Mouse (Mus musculus) heart, embryonic 16.5 days (tissue): ENCODE results near the gene Otop2. TPM values are rescaled to one million over a fixed set of nuclear protein-coding genes. Genes with fewer than 3 reads are reported as not detected.
A peak's percentile ranks its signal among the peaks of the same experiment; 100 is the strongest.

Experiments
- ATAC-seq: fragments of 200-750 bp; cut with Nextera tagmentation; replicated peaks from 2 replicates; pipeline ENCODE4 v1.8.0; 2017; ENCODE audit warnings: moderate number of reproducible peaks; ENCODE audit not compliant: insufficient read depth, low FRiP score; ENCODE audit errors: extremely low read depth
- H3K27ac ChIP-seq: fragments of 300-500 bp; sonication (generic); 2 replicates; pipeline ENCODE4 v1.5.1; 2014; ENCODE audit warnings: mild to moderate bottlenecking, low read length, control low read depth, moderate library complexity
- H3K27me3 ChIP-seq: fragments of 300-500 bp; sonication (generic); 2 replicates; pipeline ENCODE4 v1.6.1; 2014; ENCODE audit warnings: low read length, mixed read lengths; ENCODE audit not compliant: control insufficient read depth, insufficient read depth
- H3K36me3 ChIP-seq: fragments of 300-500 bp; sonication (generic); 2 replicates; pipeline ENCODE4 v1.6.1; 2014; ENCODE audit not compliant: control insufficient read depth, insufficient read depth
- H3K4me1 ChIP-seq: fragments of 300-500 bp; sonication (generic); 2 replicates; pipeline ENCODE4 v1.6.1; 2014; ENCODE audit warnings: low read length, mixed read lengths; ENCODE audit not compliant: control insufficient read depth, insufficient read depth
- H3K4me2 ChIP-seq: fragments of 300-500 bp; sonication (generic); 2 replicates; pipeline ENCODE4 v1.6.1; 2014; ENCODE audit warnings: low read depth, mild to moderate bottlenecking, control low read depth, low read length
- H3K4me3 ChIP-seq: fragments of 300-500 bp; sonication (generic); 2 replicates; pipeline ENCODE4 v1.5.1; 2014; ENCODE audit warnings: mild to moderate bottlenecking, control low read depth, low read length
- H3K9ac ChIP-seq: fragments of 300-500 bp; sonication (generic); 2 replicates; pipeline ENCODE4 v1.6.1; 2014; ENCODE audit warnings: low read length, control low read depth
- H3K9me3 ChIP-seq: fragments of 300-500 bp; sonication (generic); replicated peaks from 2 replicates; pipeline ENCODE4 v1.6.1; 2016; ENCODE audit warnings: low read length; ENCODE audit not compliant: control insufficient read depth
- WGBS: fragments of 180-500 bp; shearing (Covaris S2); extraction: QIAGEN DNeasy Blood & Tissue Kit; methylation state at CpG from one replicate; pipeline ENCODE4 v1.1.7; 2014; 5-methylcytosine and 5-hydroxymethylcytosine counted together
- polyA plus RNA-seq: library from polyadenylated mRNA; unstranded; fragments of >200 nt; fragmentation: Nextera tagmentation; extraction: Ambion mirVana; gene quantifications from 2 replicates; pipeline ENCODE4 v1.2.1, GENCODE M21; 2015

Otop2 gene
- polyA plus RNA-seq, 1 experiment from 2014 or later = not detected

DNA sequence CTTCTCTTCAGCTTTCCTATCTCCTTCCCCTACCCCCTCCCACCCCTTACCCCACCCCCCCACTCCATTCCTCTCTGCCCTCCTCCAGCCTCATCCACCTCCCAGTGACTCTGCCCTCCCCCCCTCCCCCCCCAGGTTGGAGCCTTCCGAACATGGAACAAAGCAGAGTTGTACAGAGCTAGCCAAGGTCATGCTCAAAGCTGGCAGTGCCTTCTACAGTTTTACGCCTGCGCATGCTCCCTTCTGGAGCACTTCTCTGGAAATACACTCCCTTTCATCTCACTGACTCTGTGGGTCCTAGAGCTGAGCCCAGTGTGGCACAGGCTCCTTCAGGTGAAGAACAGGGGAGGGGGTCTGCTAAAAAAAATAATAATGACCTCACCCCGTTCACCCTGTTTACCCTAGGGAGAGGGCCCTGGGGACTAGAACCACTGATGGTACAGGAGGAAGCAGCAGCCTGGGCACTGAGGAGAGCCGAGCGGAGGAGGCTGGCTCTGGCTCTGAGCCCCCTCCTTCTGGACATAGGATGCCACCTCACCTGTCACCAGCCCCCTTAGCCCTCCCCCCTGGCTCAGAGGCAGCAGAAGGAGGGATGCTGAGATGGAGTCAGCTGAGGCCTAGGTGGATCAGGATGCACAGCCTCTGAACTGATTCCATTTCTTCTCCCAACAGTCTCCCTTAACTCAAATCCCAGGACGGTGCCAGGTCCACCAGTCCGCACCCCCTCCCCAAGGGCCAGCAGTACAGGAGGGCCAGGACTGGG is 24.1 kb upstream of the Otop2 start:
- Histone ChIP-seq H3K4me3 (no peak overlapping the region), H3K27ac (no peak overlapping the region), H3K9ac (no peak overlapping the region), H3K4me2 (no peak overlapping the region), H3K9me3 (no peaks in the 10 kb centered on the region), H3K4me1 (peaks cover 2% of the 10 kb centered on the region; the same call in 1 of the 2 replicates), H3K27me3 (no peaks in the 10 kb centered on the region), H3K36me3 (no peaks in the 10 kb centered on the region)
- no peak for ATAC-seq
- WGBS = 72% methylated on average over 8 of the region's 8 CpGs

DNA sequence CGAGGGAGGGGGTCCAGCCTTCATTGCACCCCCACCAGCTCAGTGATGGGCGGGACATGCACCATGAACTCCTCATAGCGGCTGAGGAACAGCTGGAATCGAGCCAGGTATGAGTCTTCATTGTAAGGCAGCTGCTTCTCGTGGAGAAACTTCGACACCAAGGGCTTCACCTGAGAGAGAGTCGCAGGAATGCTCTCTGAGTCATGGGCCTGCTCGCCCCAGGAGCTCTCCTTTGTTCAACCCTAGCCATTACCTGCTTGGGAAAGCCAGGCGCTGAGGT is 23.5 kb upstream of the Otop2 start:
- no peaks in the 10 kb centered on the region for H3K27me3 ChIP-seq
- ATAC-seq = no peak
- H3K4me2 ChIP-seq = no peak overlapping the region
- WGBS = 71% methylated on average over 9 of the region's 9 CpGs
- no peak overlapping the region for H3K9ac ChIP-seq
- no peaks in the 10 kb centered on the region for H3K4me1 ChIP-seq
- no peak overlapping the region for H3K27ac ChIP-seq
- no peaks in the 10 kb centered on the region for H3K36me3 ChIP-seq
- H3K9me3 ChIP-seq = no peaks in the 10 kb centered on the region
- no peak overlapping the region for H3K4me3 ChIP-seq

DNA sequence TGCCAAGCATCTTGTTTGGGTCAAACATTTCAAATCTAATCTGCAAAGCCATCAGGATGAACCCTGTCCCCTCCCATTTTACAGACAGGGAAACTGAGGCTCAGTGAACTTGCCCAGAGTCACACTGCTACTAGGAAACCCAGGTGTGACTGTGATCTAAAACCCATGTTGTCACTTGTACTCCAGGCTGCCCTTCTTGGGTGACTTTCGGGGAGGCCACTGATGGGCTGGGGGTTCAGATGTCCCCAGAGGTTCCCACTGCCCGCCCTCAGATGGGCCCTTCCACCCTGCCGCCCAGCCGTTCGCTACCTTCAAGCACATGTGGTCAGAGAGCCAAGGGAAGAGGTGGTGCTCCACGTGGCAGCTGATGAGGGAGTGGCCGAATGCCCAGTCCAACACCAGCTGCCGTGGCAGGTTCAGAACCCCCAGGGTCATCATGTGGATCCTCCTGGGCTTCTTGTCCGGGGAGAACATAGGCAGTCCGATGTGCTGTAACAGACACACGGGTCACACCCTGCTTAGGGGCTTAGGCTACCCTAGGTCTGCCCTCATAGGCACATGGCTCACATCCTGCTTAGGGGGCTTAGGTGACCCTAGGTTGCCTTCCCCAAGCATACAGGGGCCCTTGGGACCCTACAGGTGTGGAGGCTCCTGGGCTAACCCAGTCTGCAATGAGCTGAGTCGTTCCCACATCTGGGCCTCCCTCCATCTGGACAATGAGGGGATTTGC is 22.9 kb upstream of the Otop2 start:
- Histone ChIP-seq H3K4me2 (no peak overlapping the region), H3K4me3 (no peak overlapping the region), H3K27ac (no peak overlapping the region), H3K9ac (no peak overlapping the region), H3K4me1 (no peaks in the 10 kb centered on the region), H3K36me3 (no peaks in the 10 kb centered on the region), H3K27me3 (no peaks in the 10 kb centered on the region), H3K9me3 (no peaks in the 10 kb centered on the region)
- ATAC-seq = no peak
- WGBS = 78% methylated on average over 12 of the region's 12 CpGs

DNA sequence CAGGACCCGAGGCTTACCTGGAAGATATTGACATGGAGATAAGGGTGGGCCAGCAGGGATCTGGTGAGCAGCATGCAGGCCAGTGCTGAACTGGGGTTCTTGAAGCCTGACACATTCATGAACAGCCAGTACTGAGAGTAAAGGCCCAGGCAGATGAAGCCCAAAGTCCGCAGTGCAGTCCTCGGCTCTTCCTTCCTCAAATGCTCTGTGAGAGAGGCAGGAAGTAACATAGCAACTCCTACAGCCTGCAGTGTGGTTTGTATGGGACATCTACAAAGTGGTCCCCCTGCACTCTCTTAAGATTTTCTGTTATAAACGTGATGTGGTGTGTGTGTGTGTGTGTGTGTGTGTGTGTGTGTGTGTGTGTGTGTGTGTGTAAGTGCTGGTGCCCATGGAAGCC is 21.7 kb upstream of the Otop2 start:
- ATAC-seq = no peak
- Histone ChIP-seq H3K27ac (no peak overlapping the region), H3K9me3 (no peaks in the 10 kb centered on the region), H3K4me2 (no peak overlapping the region), H3K36me3 (no peaks in the 10 kb centered on the region), H3K4me3 (no peak overlapping the region), H3K9ac (no peak overlapping the region), H3K27me3 (no peaks in the 10 kb centered on the region), H3K4me1 (no peaks in the 10 kb centered on the region)
- 45% methylated on average over 4 of the region's 4 CpGs for WGBS

DNA sequence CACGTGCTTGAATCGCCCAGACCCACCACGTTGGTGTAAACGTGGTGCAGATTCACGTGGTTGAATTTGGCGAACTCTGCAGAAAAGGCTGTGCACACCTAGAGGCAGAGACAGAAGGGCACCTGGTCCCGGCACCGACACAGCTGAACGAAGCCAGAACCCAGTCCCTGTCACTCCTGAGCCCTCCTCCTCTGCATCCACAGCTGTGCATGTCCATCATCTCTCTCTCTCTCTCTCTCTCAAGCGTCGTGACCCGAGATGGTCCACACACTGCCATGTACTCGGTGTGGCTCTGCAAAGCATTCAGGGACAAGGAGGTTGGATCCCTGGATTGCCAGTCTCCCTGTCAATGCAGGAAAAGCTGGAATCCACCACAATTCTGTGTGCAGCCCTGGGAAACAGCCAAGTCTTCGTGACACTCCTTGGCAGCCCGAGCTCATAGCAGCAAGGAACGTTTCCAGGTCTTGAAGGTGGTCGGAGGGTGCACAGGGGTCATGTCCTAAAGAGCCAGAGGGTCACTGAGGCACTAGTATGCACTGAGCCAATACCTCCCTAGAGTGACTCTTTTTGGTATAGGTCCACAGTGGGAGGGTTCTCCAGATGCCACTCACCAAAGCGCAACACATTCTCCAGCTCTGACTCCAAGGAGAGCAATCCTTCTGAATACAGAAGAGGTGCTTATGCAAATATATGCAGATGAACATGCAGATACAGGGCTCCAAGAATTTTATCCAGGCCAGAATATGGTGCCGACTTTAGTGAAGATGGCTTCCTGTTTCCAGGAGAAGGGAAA is 20.6 kb upstream of the Otop2 start:
- Histone ChIP-seq H3K27ac (no peak overlapping the region), H3K27me3 (no peaks in the 10 kb centered on the region), H3K4me2 (no peak overlapping the region), H3K9ac (no peak overlapping the region), H3K4me3 (no peak overlapping the region), H3K36me3 (no peaks in the 10 kb centered on the region), H3K4me1 (0 out of 2 replicates have a peak, but pooled peaks cover 2% of the 10 kb centered on the region), H3K9me3 (no peaks in the 10 kb centered on the region)
- no peak for ATAC-seq
- 66% methylated on average over 19 of the region's 19 CpGs for WGBS

DNA sequence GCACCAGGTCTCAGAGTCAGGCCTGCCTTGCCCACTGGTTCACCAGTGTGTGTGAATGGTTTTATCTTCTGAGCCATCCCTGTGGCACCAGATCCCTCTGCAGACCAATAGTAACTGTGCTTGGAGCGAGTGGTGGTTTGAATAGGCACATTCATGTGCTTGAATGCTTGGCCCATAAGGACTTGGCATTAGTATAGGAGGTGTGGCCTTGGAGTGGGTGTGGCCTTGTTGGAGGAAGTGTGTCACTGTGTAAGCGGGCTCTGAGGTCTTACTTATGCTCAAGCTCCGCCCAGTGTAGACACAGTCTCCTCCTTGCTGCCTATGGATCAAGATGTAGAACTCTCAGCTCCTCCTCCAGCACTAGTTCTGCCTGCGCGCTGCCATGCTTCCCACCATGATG is 19.6 kb upstream of the Otop2 start:
- no peak overlapping the region for H3K27ac ChIP-seq
- H3K9ac ChIP-seq = no peak overlapping the region
- no peaks in the 10 kb centered on the region for H3K9me3 ChIP-seq
- WGBS = 78% methylated on average over 5 of the region's 5 CpGs
- ATAC-seq = no peak
- no peaks in the 10 kb centered on the region for H3K27me3 ChIP-seq
- H3K4me2 ChIP-seq = no peak overlapping the region
- no peaks in the 10 kb centered on the region for H3K36me3 ChIP-seq
- H3K4me1 ChIP-seq = 0 out of 2 replicates have a peak, but pooled peaks cover 3% of the 10 kb centered on the region
- H3K4me3 ChIP-seq = no peak overlapping the region

DNA sequence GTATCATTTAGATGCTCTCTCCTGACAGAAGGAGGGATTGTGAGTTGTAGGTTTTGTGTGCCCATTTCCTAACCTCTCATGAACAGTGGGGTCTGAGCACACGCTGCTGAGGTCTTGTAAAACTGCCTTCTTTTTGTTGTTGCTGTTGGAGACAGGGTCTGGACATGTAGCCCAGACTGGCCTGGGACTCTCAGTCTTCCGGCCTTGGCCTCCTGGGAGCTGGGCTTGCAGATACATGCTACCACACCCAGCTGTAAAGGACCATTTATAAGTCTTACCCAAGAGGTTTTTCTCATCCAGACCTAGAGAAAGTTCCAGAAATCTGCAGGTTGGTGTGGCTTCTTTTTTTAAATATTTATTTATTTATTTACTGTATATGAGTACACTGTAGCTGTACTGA is 18.7 kb upstream of the Otop2 start:
- Histone ChIP-seq H3K27ac (no peak overlapping the region), H3K36me3 (no peaks in the 10 kb centered on the region), H3K9me3 (no peaks in the 10 kb centered on the region), H3K4me3 (no peak overlapping the region), H3K4me1 (peaks cover 8% of the 10 kb centered on the region; the same call in 1 of the 2 replicates), H3K4me2 (no peak overlapping the region), H3K27me3 (no peaks in the 10 kb centered on the region), H3K9ac (no peak overlapping the region)
- ATAC-seq = no peak
- WGBS = 79% methylated on average over 2 of the region's 2 CpGs

DNA sequence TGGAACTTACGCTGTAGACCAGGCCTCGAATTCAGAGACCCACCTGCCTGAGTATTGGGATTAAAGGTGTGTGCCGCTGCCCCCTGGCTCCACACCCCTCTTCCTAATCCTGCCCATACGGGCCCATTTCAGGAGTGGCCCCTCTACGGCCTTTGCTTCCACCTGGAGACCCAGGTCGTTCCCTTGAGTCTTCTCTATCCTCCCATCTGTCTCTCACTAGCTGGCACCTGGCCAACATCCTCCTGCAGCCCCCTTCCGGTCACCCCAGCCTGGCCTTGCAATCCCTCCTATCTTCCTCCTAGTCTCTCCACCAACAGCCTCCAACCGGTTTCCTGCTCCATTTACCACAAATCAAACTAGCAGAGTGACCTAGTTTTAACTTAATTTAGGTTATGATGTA is 17.1 kb upstream of the Otop2 start:
- Histone ChIP-seq H3K36me3 (no peaks in the 10 kb centered on the region), H3K27ac (no peak overlapping the region), H3K9me3 (no peaks in the 10 kb centered on the region), H3K27me3 (no peaks in the 10 kb centered on the region), H3K9ac (no peak overlapping the region), H3K4me2 (no peak overlapping the region), H3K4me3 (no peak overlapping the region), H3K4me1 (peaks cover 8% of the 10 kb centered on the region; the same call in 1 of the 2 replicates)
- WGBS = 67% methylated on average over 8 of the region's 8 CpGs
- ATAC-seq = no peak

DNA sequence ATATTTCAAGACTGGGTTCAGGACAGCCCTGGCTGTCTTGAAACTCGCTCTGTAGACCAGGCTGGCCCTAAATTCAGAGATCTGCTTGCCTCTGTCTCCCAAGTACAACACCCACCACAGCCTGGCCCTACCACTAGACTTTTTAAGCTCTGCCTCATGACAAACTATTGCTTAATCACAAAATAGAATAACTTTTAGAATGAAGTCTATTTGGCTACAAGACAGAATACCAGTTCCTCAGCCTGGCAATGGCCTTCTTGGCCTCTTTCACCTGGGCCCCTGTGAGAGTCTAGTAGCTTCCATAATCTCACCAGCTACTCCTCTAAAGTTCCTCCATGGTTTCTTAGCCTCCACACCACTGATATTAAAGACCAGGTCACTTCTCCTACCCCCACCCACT is 16.6 kb upstream of the Otop2 start:
- H3K9me3 ChIP-seq = no peaks in the 10 kb centered on the region
- WGBS = 94% methylated on average over 1 of the region's 1 CpGs
- H3K4me1 ChIP-seq = peaks cover 8% of the 10 kb centered on the region; the same call in 1 of the 2 replicates
- no peaks in the 10 kb centered on the region for H3K27me3 ChIP-seq
- no peak for ATAC-seq
- no peak overlapping the region for H3K9ac ChIP-seq
- H3K4me2 ChIP-seq = no peak overlapping the region
- peak overlapping the region; percentile 10; the same call in 1 of the 2 replicates for H3K27ac ChIP-seq
- no peaks in the 10 kb centered on the region for H3K36me3 ChIP-seq
- no peak overlapping the region for H3K4me3 ChIP-seq
